Mouse (Mus musculus): ENCODE results near the gene Eef1a2. TPM values are rescaled to one million over a fixed set of nuclear protein-coding genes. Genes with fewer than 3 reads are reported as not detected.

Gene Eef1a2
- polyA plus RNA-seq, 1 experiment from 2014 or later, result 12.7 TPM

- no peak for ATAC-seq (ENCODE audit: low FRiP score, low TSS enrichment)
- Histone ChIP-seq H3K36me3 (ENCODE audit: control insufficient read depth, insufficient read depth, low read length) (peaks cover 21% of the 10 kb centered on the region), H3K4me2 (ENCODE audit: low read length) (peak overlapping the region; percentile 69), H3K4me3 (replicated peaks; ENCODE audit: low read depth, low read length) (peak overlapping the region; percentile 34), H3K9me3 (ENCODE audit: control insufficient read depth, low read length) (no peaks in the 10 kb centered on the region), H3K27ac (replicated peaks; ENCODE audit: low read depth, low read length) (no peak overlapping the region), H3K27me3 (ENCODE audit: control insufficient read depth, insufficient read depth, low read length) (peaks cover 13% of the 10 kb centered on the region; the same call in 1 of the 2 replicates), H3K9ac (replicated peaks; ENCODE audit: low read length) (no peak overlapping the region), H3K4me1 (ENCODE audit: control insufficient read depth, insufficient read depth, low read length) (peaks cover 10% of the 10 kb centered on the region; the same call in 1 of the 2 replicates)
- no peak for DNase-seq
- 57% methylated on average over 4 of the region's 4 CpGs for WGBS
Measured at GRCm38 (mm10) chr2:181146976-181147545, 9.8 kb downstream of the Eef1a2 start.

GRCm38 (mm10) chr2:181144675-181145074 lies 12.1 kb downstream of the Eef1a2 start:
- Histone ChIP-seq H3K27ac (replicated peaks; ENCODE audit: low read depth, low read length) (no peak overlapping the region), H3K27me3 (ENCODE audit: control insufficient read depth, insufficient read depth, low read length) (peaks cover 6% of the 10 kb centered on the region; the same call in 1 of the 2 replicates), H3K9ac (replicated peaks; ENCODE audit: low read length) (no peak overlapping the region), H3K4me2 (ENCODE audit: low read length) (no peak overlapping the region), H3K36me3 (ENCODE audit: control insufficient read depth, insufficient read depth, low read length) (peaks cover 10% of the 10 kb centered on the region), H3K9me3 (ENCODE audit: control insufficient read depth, low read length) (no peaks in the 10 kb centered on the region), H3K4me1 (ENCODE audit: control insufficient read depth, insufficient read depth, low read length) (peaks cover 10% of the 10 kb centered on the region; the same call in 1 of the 2 replicates), H3K4me3 (replicated peaks; ENCODE audit: low read depth, low read length) (no peak overlapping the region)
- WGBS, result 87% methylated on average over 2 of the region's 2 CpGs
- ATAC-seq (ENCODE audit: low FRiP score, low TSS enrichment) (no peak), DNase-seq (no peak)

- no peak overlapping the region for H3K4me2 ChIP-seq (ENCODE audit: low read length)
Measured at GRCm38 (mm10) chr2:181143509-181144276, 13.1 kb downstream of the Eef1a2 start.

GRCm38 (mm10) chr2:181142703-181143135 lies 14.1 kb downstream of the Eef1a2 start:
- DNase-seq, result no peak
- no peak overlapping the region for H3K27ac ChIP-seq (replicated peaks; ENCODE audit: low read depth, low read length)

More at GRCm38 (mm10) chr2:181143509-181144276, 13.1 kb downstream of the Eef1a2 start:
- Histone ChIP-seq H3K27me3 (ENCODE audit: control insufficient read depth, insufficient read depth, low read length) (peaks cover 5% of the 10 kb centered on the region; the same call in 1 of the 2 replicates), H3K4me3 (replicated peaks; ENCODE audit: low read depth, low read length) (no peak overlapping the region), H3K9ac (replicated peaks; ENCODE audit: low read length) (no peak overlapping the region), H3K4me1 (ENCODE audit: control insufficient read depth, insufficient read depth, low read length) (peaks cover 10% of the 10 kb centered on the region; the same call in 1 of the 2 replicates), H3K36me3 (ENCODE audit: control insufficient read depth, insufficient read depth, low read length) (0 out of 2 replicates have a peak, but pooled peaks cover 8% of the 10 kb centered on the region), H3K27ac (replicated peaks; ENCODE audit: low read depth, low read length) (no peak overlapping the region), H3K9me3 (ENCODE audit: control insufficient read depth, low read length) (no peaks in the 10 kb centered on the region)
- no peak for ATAC-seq (ENCODE audit: low FRiP score, low TSS enrichment)
- WGBS, result 65% methylated on average over 2 of the region's 2 CpGs
- DNase-seq, result no peak

GRCm38 (mm10) chr2:181139641-181140193 lies 17.1 kb downstream of the Eef1a2 start:
- no peaks in the 10 kb centered on the region for H3K9me3 ChIP-seq (ENCODE audit: control insufficient read depth, low read length)
- no peaks in the 10 kb centered on the region for H3K4me1 ChIP-seq (ENCODE audit: control insufficient read depth, insufficient read depth, low read length)
- peaks cover 13% of the 10 kb centered on the region; the same call in 1 of the 2 replicates for H3K27me3 ChIP-seq (ENCODE audit: control insufficient read depth, insufficient read depth, low read length)
- DNase-seq, result no peak
- H3K4me2 ChIP-seq (ENCODE audit: low read length), result no peak overlapping the region
- H3K36me3 ChIP-seq (ENCODE audit: control insufficient read depth, insufficient read depth, low read length), result no peaks in the 10 kb centered on the region
- no peak overlapping the region for H3K4me3 ChIP-seq (replicated peaks; ENCODE audit: low read depth, low read length)
- WGBS, result 89% methylated on average over 5 of the region's 5 CpGs
- no peak for ATAC-seq (ENCODE audit: low FRiP score, low TSS enrichment)
- H3K9ac ChIP-seq (replicated peaks; ENCODE audit: low read length), result no peak overlapping the region
- no peak overlapping the region for H3K27ac ChIP-seq (replicated peaks; ENCODE audit: low read depth, low read length)

More at GRCm38 (mm10) chr2:181142703-181143135, 14.1 kb downstream of the Eef1a2 start:
- 69% methylated on average over 8 of the region's 8 CpGs for WGBS
- no peak overlapping the region for H3K9ac ChIP-seq (replicated peaks; ENCODE audit: low read length)
- H3K36me3 ChIP-seq (ENCODE audit: control insufficient read depth, insufficient read depth, low read length), result 0 out of 2 replicates have a peak, but pooled peaks cover 8% of the 10 kb centered on the region
- peaks cover 5% of the 10 kb centered on the region; the same call in 1 of the 2 replicates for H3K27me3 ChIP-seq (ENCODE audit: control insufficient read depth, insufficient read depth, low read length)
- H3K4me2 ChIP-seq (ENCODE audit: low read length), result no peak overlapping the region
- H3K4me3 ChIP-seq (replicated peaks; ENCODE audit: low read depth, low read length), result no peak overlapping the region
- no peak for ATAC-seq (ENCODE audit: low FRiP score, low TSS enrichment)
- peaks cover 3% of the 10 kb centered on the region; the same call in 1 of the 2 replicates for H3K4me1 ChIP-seq (ENCODE audit: control insufficient read depth, insufficient read depth, low read length)
- no peaks in the 10 kb centered on the region for H3K9me3 ChIP-seq (ENCODE audit: control insufficient read depth, low read length)

- DNase-seq, result peak; percentile 50
Measured at GRCm38 (mm10) chr2:181136934-181137333, 19.9 kb downstream of the Eef1a2 start.

GRCm38 (mm10) chr2:181135446-181135818 lies 21.4 kb downstream of the Eef1a2 start:
- DNase-seq (no peak), ATAC-seq (ENCODE audit: low FRiP score, low TSS enrichment) (no peak)
- peak overlapping the region; percentile 64 for H3K4me2 ChIP-seq (ENCODE audit: low read length)
- peak overlapping the region; percentile 96 for H3K27ac ChIP-seq (replicated peaks; ENCODE audit: low read depth, low read length)
- H3K27me3 ChIP-seq (ENCODE audit: control insufficient read depth, insufficient read depth, low read length), result peaks cover 13% of the 10 kb centered on the region; the same call in 1 of the 2 replicates
- H3K9me3 ChIP-seq (ENCODE audit: control insufficient read depth, low read length), result no peaks in the 10 kb centered on the region
- peak overlapping the region; percentile 75 for H3K4me3 ChIP-seq (replicated peaks; ENCODE audit: low read depth, low read length)
- WGBS, result 11% methylated on average over 4 of the region's 4 CpGs
- peaks cover 25% of the 10 kb centered on the region for H3K4me1 ChIP-seq (ENCODE audit: control insufficient read depth, insufficient read depth, low read length)
- no peaks in the 10 kb centered on the region for H3K36me3 ChIP-seq (ENCODE audit: control insufficient read depth, insufficient read depth, low read length)
- peak overlapping the region; percentile 91 for H3K9ac ChIP-seq (replicated peaks; ENCODE audit: low read length)

More at GRCm38 (mm10) chr2:181136934-181137333, 19.9 kb downstream of the Eef1a2 start:
- H3K4me1 ChIP-seq (ENCODE audit: control insufficient read depth, insufficient read depth, low read length), result peaks cover 14% of the 10 kb centered on the region
- no peak overlapping the region for H3K9ac ChIP-seq (replicated peaks; ENCODE audit: low read length)
- WGBS, result 2% methylated on average over 6 of the region's 6 CpGs
- no peak for ATAC-seq (ENCODE audit: low FRiP score, low TSS enrichment)
- H3K4me2 ChIP-seq (ENCODE audit: low read length), result no peak overlapping the region
- H3K4me3 ChIP-seq (replicated peaks; ENCODE audit: low read depth, low read length), result no peak overlapping the region
- H3K36me3 ChIP-seq (ENCODE audit: control insufficient read depth, insufficient read depth, low read length), result no peaks in the 10 kb centered on the region
- no peaks in the 10 kb centered on the region for H3K9me3 ChIP-seq (ENCODE audit: control insufficient read depth, low read length)
- no peak overlapping the region for H3K27ac ChIP-seq (replicated peaks; ENCODE audit: low read depth, low read length)
- H3K27me3 ChIP-seq (ENCODE audit: control insufficient read depth, insufficient read depth, low read length), result peaks cover 13% of the 10 kb centered on the region; the same call in 1 of the 2 replicates

- ATAC-seq (ENCODE audit: low FRiP score, low TSS enrichment), result peak; percentile 57
Measured at GRCm38 (mm10) chr2:181134591-181135445, 22.0 kb downstream of the Eef1a2 start, which contains the start of gene Kcnq2. Kcnq2 (minus strand) TSS chr2:181135300.

More at GRCm38 (mm10) chr2:181134591-181135445, 22.0 kb downstream of the Eef1a2 start, which contains the start of gene Kcnq2:
- peak within 1 kb of the TSS; percentile 91 for H3K9ac ChIP-seq (replicated peaks; ENCODE audit: low read length)
- H3K4me3 ChIP-seq (replicated peaks; ENCODE audit: low read depth, low read length), result peak within 1 kb of the TSS; percentile 75
- under 1% methylated on average over 104 of the region's 104 CpGs for WGBS
- H3K36me3 ChIP-seq (ENCODE audit: control insufficient read depth, insufficient read depth, low read length), result no peaks in the 10 kb centered on the region
- peak; percentile 84 for DNase-seq
- H3K27ac ChIP-seq (replicated peaks; ENCODE audit: low read depth, low read length), result peak within 1 kb of the TSS; percentile 96
- H3K4me1 ChIP-seq (ENCODE audit: control insufficient read depth, insufficient read depth, low read length), result peaks cover 25% of the 10 kb centered on the region
- no peaks in the 10 kb centered on the region for H3K9me3 ChIP-seq (ENCODE audit: control insufficient read depth, low read length)
- H3K4me2 ChIP-seq (ENCODE audit: low read length), result peak within 1 kb of the TSS; percentile 64
- peaks cover 13% of the 10 kb centered on the region; the same call in 1 of the 2 replicates for H3K27me3 ChIP-seq (ENCODE audit: control insufficient read depth, insufficient read depth, low read length)
